Mouse (Mus musculus): ENCODE results near the gene Kif27. TPM values are rescaled to one million over a fixed set of nuclear protein-coding genes. Genes with fewer than 3 reads are reported as not detected.
"Not testable (repeated sequence)": the region's sequence is repeated elsewhere in the genome, so short reads cannot be mapped to it uniquely, and the experiment has no call there.

Gene Kif27
- total RNA-seq, 1 experiment = 0.18 TPM

DNA sequence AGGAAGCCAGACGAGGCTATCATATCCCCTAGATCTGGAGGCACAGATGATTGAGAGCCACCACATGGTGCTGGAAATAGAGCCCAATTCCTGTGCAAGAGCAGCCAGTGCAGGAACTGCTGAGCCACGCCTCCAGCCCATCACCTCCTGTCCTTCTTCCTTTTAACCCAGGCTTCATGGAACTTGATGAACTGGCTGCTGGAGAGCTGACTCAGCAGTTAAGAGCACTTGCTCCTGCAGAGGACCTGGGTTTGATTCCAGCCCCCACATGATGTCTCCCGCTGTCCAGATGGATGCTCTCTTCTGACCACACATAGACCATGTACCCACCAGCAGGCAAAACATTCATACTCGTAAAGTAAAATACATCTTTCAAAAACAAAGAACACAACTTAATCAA is 9.9 kb upstream of the Kif27 start:
- Histone ChIP-seq H3K4me3 (ENCODE audit: insufficient read depth in 1 of 2, low read depth in 1 of 2, low read length in 2 of 2, poor library complexity in 1 of 2, severe bottlenecking in 1 of 2) (no peak overlapping the region), H3K27ac (ENCODE audit: insufficient read depth, low read depth, low read length, poor library complexity, severe bottlenecking) (no peak overlapping the region), H3K36me3 (ENCODE audit: control insufficient read depth, insufficient read depth, low read length, poor library complexity, severe bottlenecking) (no peaks in the 10 kb centered on the region), H3K9me3 (ENCODE audit: control insufficient read depth, insufficient read depth, low read depth, low read length) (no peaks in the 10 kb centered on the region), H3K9ac (ENCODE audit: insufficient read depth, low read depth, low read length, poor library complexity, severe bottlenecking) (no peak overlapping the region), H3K4me1 (ENCODE audit: control insufficient read depth in 2 of 2, insufficient read depth in 2 of 2, low read length in 2 of 2, poor library complexity in 1 of 2) (peaks cover 0 to 2% of the 10 kb centered on the region in 2 experiments; a peak in 1 of 4 replicates)
- no peak for DNase-seq (ENCODE audit: low read depth, low spot score)
- in situ Hi-C loops (cut with MboI; ENCODE audit: low sequenced_read_pairs in 2 of 2, unreplicated experiment in 2 of 2) = no loop called here
- TF ChIP-seq MAFK (IDR thresholded peaks at IDR 0.05; ENCODE audit: insufficient read depth, low read depth, low read length) (peak; percentile 93), CHD2 (IDR thresholded peaks at IDR 0.05; ENCODE audit: low read depth, low read length) (no peak)

- Histone ChIP-seq H3K36me3 (ENCODE audit: control insufficient read depth, insufficient read depth, low read length, poor library complexity, severe bottlenecking) (no peaks in the 10 kb centered on the region), H3K4me3 (ENCODE audit: insufficient read depth in 1 of 2, low read depth in 1 of 2, low read length in 2 of 2, poor library complexity in 1 of 2, severe bottlenecking in 1 of 2) (no peak overlapping the region), H3K4me1 (ENCODE audit: control insufficient read depth in 2 of 2, insufficient read depth in 2 of 2, low read length in 2 of 2, poor library complexity in 1 of 2) (peaks cover 0 to 2% of the 10 kb centered on the region in 2 experiments; a peak in 1 of 4 replicates), H3K27ac (ENCODE audit: insufficient read depth, low read depth, low read length, poor library complexity, severe bottlenecking) (no peak overlapping the region), H3K9me3 (ENCODE audit: control insufficient read depth, insufficient read depth, low read depth, low read length) (no peaks in the 10 kb centered on the region), H3K9ac (ENCODE audit: insufficient read depth, low read depth, low read length, poor library complexity, severe bottlenecking) (no peak overlapping the region)
- no peak for DNase-seq (ENCODE audit: low read depth, low spot score)
- TF ChIP-seq ZC3H11A (IDR thresholded peaks at IDR 0.05; ENCODE audit: borderline replicate concordance, low read depth, low read length) = no peak
- TF ChIP-seq ZNF384 (IDR thresholded peaks at IDR 0.05; ENCODE audit: low read depth, low read length) = no peak
- in situ Hi-C loops (cut with MboI; ENCODE audit: low sequenced_read_pairs in 2 of 2, unreplicated experiment in 2 of 2) = no loop called here
Measured at GRCm38 (mm10) chr13:58367641-58368040, 8.7 kb upstream of the Kif27 start.

GRCm38 (mm10) chr13:58366373-58366772 is 7.5 kb upstream of the Kif27 start:
- in situ Hi-C loops (cut with MboI; ENCODE audit: low sequenced_read_pairs in 2 of 2, unreplicated experiment in 2 of 2) = no loop called here
- no peak for DNase-seq (ENCODE audit: low read depth, low spot score)
- no peaks in the 10 kb centered on the region for H3K9me3 ChIP-seq (ENCODE audit: control insufficient read depth, insufficient read depth, low read depth, low read length)
- no peaks in the 10 kb centered on the region for H3K36me3 ChIP-seq (ENCODE audit: control insufficient read depth, insufficient read depth, low read length, poor library complexity, severe bottlenecking)
- peaks cover 0 to 2% of the 10 kb centered on the region in 2 experiments; a peak in 1 of 4 replicates for H3K4me1 ChIP-seq (ENCODE audit: control insufficient read depth in 2 of 2, insufficient read depth in 2 of 2, low read length in 2 of 2, poor library complexity in 1 of 2)
- H3K4me3 ChIP-seq (ENCODE audit: insufficient read depth in 1 of 2, low read depth in 1 of 2, low read length in 2 of 2, poor library complexity in 1 of 2, severe bottlenecking in 1 of 2) = no peak overlapping the region
- no peak overlapping the region for H3K27ac ChIP-seq (ENCODE audit: insufficient read depth, low read depth, low read length, poor library complexity, severe bottlenecking)
- no peak for TF ChIP-seq ZNF384 (IDR thresholded peaks at IDR 0.05; ENCODE audit: low read depth, low read length)
- no peak for TF ChIP-seq HCFC1 (IDR thresholded peaks at IDR 0.05; ENCODE audit: borderline replicate concordance, insufficient read depth, low read length)
- TF ChIP-seq MAFK (IDR thresholded peaks at IDR 0.05; ENCODE audit: insufficient read depth, low read depth, low read length) = peak; percentile 51; the same call in 1 of the 2 replicates
- H3K9ac ChIP-seq (ENCODE audit: insufficient read depth, low read depth, low read length, poor library complexity, severe bottlenecking) = no peak overlapping the region

GRCm38 (mm10) chr13:58365179-58365578 is 6.3 kb upstream of the Kif27 start:
- H3K4me3 ChIP-seq (ENCODE audit: insufficient read depth in 1 of 2, low read depth in 1 of 2, low read length in 2 of 2, poor library complexity in 1 of 2, severe bottlenecking in 1 of 2); H3K27ac ChIP-seq (ENCODE audit: insufficient read depth, low read depth, low read length, poor library complexity, severe bottlenecking); H3K4me1 ChIP-seq (ENCODE audit: control insufficient read depth in 2 of 2, insufficient read depth in 2 of 2, low read length in 2 of 2, poor library complexity in 1 of 2); in situ Hi-C loops (cut with MboI; ENCODE audit: low sequenced_read_pairs in 2 of 2, unreplicated experiment in 2 of 2); H3K36me3 ChIP-seq (ENCODE audit: control insufficient read depth, insufficient read depth, low read length, poor library complexity, severe bottlenecking); DNase-seq (ENCODE audit: low read depth, low spot score); H3K9ac ChIP-seq (ENCODE audit: insufficient read depth, low read depth, low read length, poor library complexity, severe bottlenecking); H3K9me3 ChIP-seq (ENCODE audit: control insufficient read depth, insufficient read depth, low read depth, low read length): not testable (repeated sequence)

DNA sequence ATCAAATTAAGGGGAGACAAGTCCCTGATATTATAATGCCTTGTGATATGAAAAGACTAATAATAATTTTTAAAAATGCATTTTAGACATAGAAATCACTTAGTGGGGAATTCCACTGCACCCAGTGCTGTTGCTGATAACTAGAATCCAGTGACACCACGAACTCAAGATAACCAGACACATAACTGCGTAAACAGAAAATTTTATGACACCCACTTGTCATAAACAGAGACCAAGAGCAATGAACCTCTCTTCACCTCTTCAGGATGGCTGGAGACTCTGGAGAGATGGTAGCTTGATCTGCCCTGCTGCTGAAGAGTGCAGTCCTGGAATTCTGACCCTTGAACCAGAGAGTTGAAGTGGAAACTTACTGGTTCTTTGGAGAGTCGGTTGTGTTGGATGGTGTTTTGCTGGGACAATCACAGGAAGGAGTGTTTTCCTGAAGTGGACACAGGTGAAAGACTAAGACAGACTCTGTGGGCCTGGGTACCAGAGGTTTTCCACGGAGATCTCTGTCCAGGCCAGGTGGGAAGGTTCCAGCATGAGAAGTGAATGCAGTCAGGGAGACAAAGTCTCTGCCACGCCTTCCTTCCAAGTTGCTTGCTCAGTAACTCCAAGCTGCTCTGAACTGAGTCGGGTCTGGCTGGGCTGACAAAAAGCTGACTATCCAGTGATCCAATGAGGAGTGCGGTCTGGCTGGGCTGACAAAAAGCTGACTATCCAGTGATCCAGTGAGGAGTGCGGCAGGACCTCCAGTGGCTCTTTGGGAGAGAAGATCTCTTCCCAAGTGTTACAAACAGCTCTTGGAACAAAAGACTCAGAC is 5.6 kb upstream of the Kif27 start:
- peaks cover 0 to 2% of the 10 kb centered on the region in 2 experiments; a peak in 1 of 4 replicates for H3K4me1 ChIP-seq (ENCODE audit: control insufficient read depth in 2 of 2, insufficient read depth in 2 of 2, low read length in 2 of 2, poor library complexity in 1 of 2)
- no peak overlapping the region for H3K9ac ChIP-seq (ENCODE audit: insufficient read depth, low read depth, low read length, poor library complexity, severe bottlenecking)
- H3K4me3 ChIP-seq (ENCODE audit: insufficient read depth in 1 of 2, low read depth in 1 of 2, low read length in 2 of 2, poor library complexity in 1 of 2, severe bottlenecking in 1 of 2) = no peak overlapping the region
- no peaks in the 10 kb centered on the region for H3K9me3 ChIP-seq (ENCODE audit: control insufficient read depth, insufficient read depth, low read depth, low read length)
- DNase-seq (ENCODE audit: low read depth, low spot score) = no peak
- TF ChIP-seq CHD2 (IDR thresholded peaks at IDR 0.05; ENCODE audit: low read depth, low read length) (no peak), ZC3H11A (IDR thresholded peaks at IDR 0.05; ENCODE audit: borderline replicate concordance, low read depth, low read length) (no peak), ZNF384 (IDR thresholded peaks at IDR 0.05; ENCODE audit: low read depth, low read length) (no peak), HCFC1 (IDR thresholded peaks at IDR 0.05; ENCODE audit: borderline replicate concordance, insufficient read depth, low read length) (no peak), MAFK (IDR thresholded peaks at IDR 0.05; ENCODE audit: insufficient read depth, low read depth, low read length) (no peak)
- no peak overlapping the region for H3K27ac ChIP-seq (ENCODE audit: insufficient read depth, low read depth, low read length, poor library complexity, severe bottlenecking)
- no peaks in the 10 kb centered on the region for H3K36me3 ChIP-seq (ENCODE audit: control insufficient read depth, insufficient read depth, low read length, poor library complexity, severe bottlenecking)
- in situ Hi-C loops (cut with MboI; ENCODE audit: low sequenced_read_pairs in 2 of 2, unreplicated experiment in 2 of 2) = no loop called here
